Mouse (Mus musculus) limb, embryonic 13.5 days (tissue): ENCODE measurements around the gene Sema4c. TPM values are rescaled to one million over a fixed set of nuclear protein-coding genes. Genes with fewer than 3 reads are reported as not detected.

Source experiments
- ATAC-seq: fragments of 200-750 bp; cut with Nextera tagmentation; 2 replicates; pipeline ENCODE4 v1.8.0; 2017; ENCODE audit warnings: low read depth, moderate number of reproducible peaks, moderate TSS enrichment; ENCODE audit not compliant: low FRiP score
- H3K27ac ChIP-seq: fragments of 300-500 bp; sonication (generic); 2 replicates; pipeline ENCODE4 v1.5.1; 2015; ENCODE audit warnings: inconsistent platforms, mild to moderate bottlenecking, moderate library complexity
- H3K27me3 ChIP-seq: fragments of 300-500 bp; sonication (generic); 2 replicates; pipeline ENCODE4 v1.6.1; 2015; ENCODE audit warnings: mild to moderate bottlenecking, inconsistent platforms
- H3K36me3 ChIP-seq: fragments of 300-500 bp; sonication (generic); 2 replicates; pipeline ENCODE4 v1.6.1; 2015; ENCODE audit warnings: inconsistent platforms, mild to moderate bottlenecking, moderate library complexity
- H3K4me1 ChIP-seq: fragments of 300-500 bp; sonication (generic); 2 replicates; pipeline ENCODE4 v1.6.1; 2015; ENCODE audit warnings: inconsistent platforms
- H3K4me2 ChIP-seq: fragments of 300-500 bp; sonication (generic); replicated peaks from 2 replicates; pipeline ENCODE4 v1.6.1; 2015; ENCODE audit warnings: inconsistent platforms, mild to moderate bottlenecking, moderate library complexity
- H3K4me3 ChIP-seq: fragments of 300-500 bp; sonication (generic); 2 replicates; pipeline ENCODE4 v1.5.1; 2015; ENCODE audit warnings: moderate library complexity, mild to moderate bottlenecking, inconsistent platforms
- H3K9ac ChIP-seq: fragments of 300-500 bp; sonication (generic); 2 replicates; pipeline ENCODE4 v1.6.1; 2015; ENCODE audit warnings: mild to moderate bottlenecking, inconsistent platforms
- H3K9me3 ChIP-seq: fragments of 300-500 bp; sonication (generic); 2 replicates; pipeline ENCODE4 v1.6.1; 2016; ENCODE audit warnings: inconsistent platforms
- whole genome bisulfite sequencing: fragments of 180-500 bp; shearing (Covaris S2); methylation state at CpG from one replicate; pipeline ENCODE4 v1.1.7; 2015; 5-methylcytosine and 5-hydroxymethylcytosine counted together
- polyA plus RNA-seq: library from polyadenylated mRNA; unstranded; fragments of >200 nt; fragmentation: Nextera tagmentation; extraction: Ambion mirVana; gene quantifications from 2 replicates; pipeline ENCODE4 v1.2.1, GENCODE M21; 2015

Gene Sema4c
- polyA plus RNA-seq, 1 experiment from 2014 or later: 21.8 TPM

DNA sequence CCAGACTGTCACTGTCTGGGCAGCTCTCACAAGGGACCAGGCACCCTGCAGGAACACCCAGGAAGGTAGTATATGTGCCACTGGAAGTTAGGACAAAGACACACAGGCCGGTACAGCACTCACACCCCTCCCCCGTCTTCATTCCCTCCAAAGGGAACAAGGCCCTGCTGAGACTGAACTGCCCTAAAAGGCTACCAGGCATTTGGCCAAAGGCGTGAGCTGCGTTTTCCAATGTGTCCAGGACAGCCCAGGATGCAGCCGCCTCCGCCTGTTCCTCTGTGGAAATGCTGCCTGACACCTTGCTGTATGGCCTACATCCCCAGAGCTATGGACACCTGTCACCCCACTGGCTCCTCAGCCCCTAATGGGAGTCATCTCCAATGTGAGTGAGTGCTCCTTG lies 31.3 kb upstream of the Sema4c start:
- no peaks in the 10 kb centered on the region for H3K27me3 ChIP-seq
- 0 out of 2 replicates have a peak overlapping the region, but pooled peaks have one; percentile 2 for H3K9ac ChIP-seq
- peak overlapping the region; percentile 86 for H3K27ac ChIP-seq
- no peaks in the 10 kb centered on the region for H3K9me3 ChIP-seq
- WGBS: 35% methylated on average over 6 of the region's 6 CpGs
- H3K4me3 ChIP-seq: no peak overlapping the region
- no peaks in the 10 kb centered on the region for H3K36me3 ChIP-seq
- no peak for ATAC-seq
- H3K4me1 ChIP-seq: peaks cover 58% of the 10 kb centered on the region
- H3K4me2 ChIP-seq: no peak overlapping the region

DNA sequence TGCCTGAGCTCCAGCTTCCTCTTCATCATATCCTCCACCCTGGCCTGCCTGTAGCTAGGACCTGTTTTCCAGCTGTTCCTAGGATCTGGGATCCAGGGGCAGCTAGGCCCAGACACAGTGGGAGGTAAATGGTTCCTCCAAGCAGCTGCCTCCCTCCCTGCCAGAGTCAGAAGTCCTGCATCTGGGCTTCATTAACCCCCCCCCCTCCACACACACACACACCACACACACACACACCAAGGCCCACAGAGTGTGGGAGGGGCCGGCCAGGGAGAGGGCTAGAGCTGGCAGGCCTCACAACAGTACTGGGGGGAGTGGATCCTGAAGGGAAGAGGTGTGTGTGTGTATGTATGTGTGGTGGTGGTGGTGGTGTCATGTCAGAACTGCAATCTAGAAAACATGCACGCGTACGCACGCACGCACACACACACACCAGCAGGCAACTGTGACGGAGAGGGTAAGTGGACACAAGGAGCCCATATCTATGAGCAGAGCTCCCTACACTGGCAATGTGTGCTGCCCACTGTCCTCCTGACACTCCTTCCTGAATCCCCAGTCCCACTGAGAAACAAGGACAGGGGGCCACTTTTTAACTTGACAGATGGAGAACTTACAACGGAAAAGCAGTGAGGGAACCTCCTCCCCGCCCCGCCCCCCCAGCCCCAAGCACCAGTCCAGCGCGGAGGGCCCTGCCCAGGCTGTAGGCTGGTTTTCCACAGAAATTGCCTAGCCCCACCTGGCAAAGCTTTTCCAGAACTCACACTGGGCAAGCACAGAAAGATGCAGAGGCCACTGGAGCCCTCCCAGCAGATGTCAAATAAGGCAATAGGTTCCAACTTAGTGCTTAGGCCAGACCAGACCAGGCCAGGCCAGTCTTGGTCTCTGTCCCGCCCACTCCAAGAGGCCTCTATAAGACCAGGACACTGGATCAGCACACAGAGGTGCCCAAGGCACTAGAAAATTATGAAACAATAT lies 30.6 kb upstream of the Sema4c start:
- WGBS: 27% methylated on average over 13 of the region's 13 CpGs
- no peaks in the 10 kb centered on the region for H3K36me3 ChIP-seq
- no peaks in the 10 kb centered on the region for H3K9me3 ChIP-seq
- peak overlapping the region; percentile 86 for H3K27ac ChIP-seq
- peaks cover 64% of the 10 kb centered on the region for H3K4me1 ChIP-seq
- peak overlapping the region; percentile 31 for H3K4me2 ChIP-seq
- H3K9ac ChIP-seq: 0 out of 2 replicates have a peak overlapping the region, but pooled peaks have one; percentile 31
- H3K4me3 ChIP-seq: no peak overlapping the region
- ATAC-seq: peak; percentile 92
- H3K27me3 ChIP-seq: no peaks in the 10 kb centered on the region

GRCm38 (mm10) chr1:36587860-36588259 lies 29.7 kb upstream of the Sema4c start:
- ATAC-seq: no peak
- Histone ChIP-seq H3K9ac (0 out of 2 replicates have a peak overlapping the region, but pooled peaks have one; percentile 31), H3K27ac (peak overlapping the region; percentile 86; the same call in 1 of the 2 replicates), H3K4me3 (no peak overlapping the region), H3K4me2 (no peak overlapping the region), H3K36me3 (no peaks in the 10 kb centered on the region), H3K9me3 (no peaks in the 10 kb centered on the region), H3K4me1 (peaks cover 70% of the 10 kb centered on the region), H3K27me3 (no peaks in the 10 kb centered on the region)
- 76% methylated on average over 6 of the region's 6 CpGs for WGBS

DNA sequence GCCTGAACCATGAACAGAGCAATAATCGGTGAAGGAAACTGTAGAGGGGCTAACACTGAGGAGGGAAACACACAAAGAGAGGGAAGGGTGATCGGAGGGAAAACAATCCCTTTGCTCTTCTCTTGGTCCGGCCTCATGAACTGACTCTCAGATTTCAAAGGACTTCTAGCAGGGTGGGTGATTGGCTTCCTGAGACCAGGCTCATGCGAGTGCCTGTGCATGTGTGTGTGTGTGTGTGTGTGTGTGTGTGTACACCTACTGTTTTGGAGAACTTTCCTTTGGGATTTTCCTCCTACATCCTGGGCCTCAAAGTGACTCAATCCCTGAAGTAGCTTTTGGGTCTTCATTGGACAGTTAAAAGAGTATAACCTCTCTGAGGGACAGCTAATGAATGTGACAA lies 28.1 kb upstream of the Sema4c start:
- H3K9me3 ChIP-seq: no peaks in the 10 kb centered on the region
- H3K9ac ChIP-seq: no peak overlapping the region
- no peaks in the 10 kb centered on the region for H3K36me3 ChIP-seq
- H3K4me1 ChIP-seq: peaks cover 68% of the 10 kb centered on the region
- no peak overlapping the region for H3K4me2 ChIP-seq
- H3K27ac ChIP-seq: no peak overlapping the region
- 15% methylated on average over 4 of the region's 4 CpGs for WGBS
- no peak for ATAC-seq
- H3K4me3 ChIP-seq: no peak overlapping the region
- no peaks in the 10 kb centered on the region for H3K27me3 ChIP-seq

- Histone ChIP-seq H3K4me1 (peaks cover 63% of the 10 kb centered on the region), H3K9ac (no peak overlapping the region), H3K36me3 (no peaks in the 10 kb centered on the region), H3K4me3 (no peak overlapping the region), H3K9me3 (no peaks in the 10 kb centered on the region), H3K27me3 (no peaks in the 10 kb centered on the region), H3K27ac (no peak overlapping the region), H3K4me2 (no peak overlapping the region)
- no peak for ATAC-seq
- WGBS: 67% methylated on average over 8 of the region's 8 CpGs
These were observed 25.4 kb upstream of the Sema4c start for GRCm38 (mm10) chr1:36583408-36584116.

DNA sequence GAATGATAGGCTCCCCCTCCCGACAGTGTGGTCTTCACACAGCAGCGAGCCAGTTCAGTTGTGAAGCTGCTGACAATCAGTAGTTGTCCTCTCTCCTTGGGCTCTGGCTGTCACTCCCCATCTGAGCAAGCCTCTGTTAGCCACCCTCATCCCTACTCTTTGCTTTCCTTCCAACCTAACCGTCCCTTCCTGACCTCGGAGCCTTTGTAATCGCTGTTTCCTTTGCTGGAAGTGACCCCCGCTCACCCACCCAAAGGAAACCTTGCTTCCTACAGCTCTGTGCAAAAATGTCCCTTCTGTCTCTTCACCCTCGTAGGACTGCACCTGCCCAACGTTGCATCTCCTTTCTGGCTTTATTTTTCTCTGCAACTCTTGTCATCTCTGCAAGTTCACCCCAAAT lies 24.1 kb upstream of the Sema4c start:
- Histone ChIP-seq H3K9me3 (no peaks in the 10 kb centered on the region), H3K4me2 (no peak overlapping the region), H3K4me1 (peaks cover 53% of the 10 kb centered on the region), H3K9ac (no peak overlapping the region), H3K4me3 (no peak overlapping the region), H3K27ac (no peak overlapping the region), H3K27me3 (no peaks in the 10 kb centered on the region), H3K36me3 (no peaks in the 10 kb centered on the region)
- no peak for ATAC-seq
- WGBS: 82% methylated on average over 8 of the region's 8 CpGs

DNA sequence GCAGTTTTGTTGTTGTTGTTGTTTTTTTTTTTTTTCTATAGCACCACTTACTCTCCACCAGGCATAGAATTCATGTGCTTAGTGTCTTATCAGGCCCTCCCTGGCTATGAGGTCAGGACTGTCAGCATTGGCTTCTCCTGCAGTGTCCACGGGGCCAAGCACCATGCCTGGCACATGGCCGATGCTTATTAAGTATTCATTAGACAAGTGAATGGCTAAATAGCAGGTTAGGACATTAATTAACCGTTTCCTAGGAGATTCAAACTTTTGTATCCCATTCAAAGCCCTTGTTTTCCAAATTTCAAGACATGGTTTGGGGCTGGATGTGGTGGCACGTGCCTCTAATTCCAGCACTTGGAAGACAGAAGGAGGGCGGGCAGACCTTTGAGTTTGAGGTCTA lies 23.1 kb upstream of the Sema4c start:
- H3K9me3 ChIP-seq: no peaks in the 10 kb centered on the region
- no peak overlapping the region for H3K4me3 ChIP-seq
- peak overlapping the region; percentile 89 for H3K27ac ChIP-seq
- no peaks in the 10 kb centered on the region for H3K36me3 ChIP-seq
- ATAC-seq: no peak
- peak overlapping the region; percentile 58 for H3K4me2 ChIP-seq
- 73% methylated on average over 5 of the region's 5 CpGs for WGBS
- no peaks in the 10 kb centered on the region for H3K27me3 ChIP-seq
- H3K4me1 ChIP-seq: peaks cover 55% of the 10 kb centered on the region
- no peak overlapping the region for H3K9ac ChIP-seq

DNA sequence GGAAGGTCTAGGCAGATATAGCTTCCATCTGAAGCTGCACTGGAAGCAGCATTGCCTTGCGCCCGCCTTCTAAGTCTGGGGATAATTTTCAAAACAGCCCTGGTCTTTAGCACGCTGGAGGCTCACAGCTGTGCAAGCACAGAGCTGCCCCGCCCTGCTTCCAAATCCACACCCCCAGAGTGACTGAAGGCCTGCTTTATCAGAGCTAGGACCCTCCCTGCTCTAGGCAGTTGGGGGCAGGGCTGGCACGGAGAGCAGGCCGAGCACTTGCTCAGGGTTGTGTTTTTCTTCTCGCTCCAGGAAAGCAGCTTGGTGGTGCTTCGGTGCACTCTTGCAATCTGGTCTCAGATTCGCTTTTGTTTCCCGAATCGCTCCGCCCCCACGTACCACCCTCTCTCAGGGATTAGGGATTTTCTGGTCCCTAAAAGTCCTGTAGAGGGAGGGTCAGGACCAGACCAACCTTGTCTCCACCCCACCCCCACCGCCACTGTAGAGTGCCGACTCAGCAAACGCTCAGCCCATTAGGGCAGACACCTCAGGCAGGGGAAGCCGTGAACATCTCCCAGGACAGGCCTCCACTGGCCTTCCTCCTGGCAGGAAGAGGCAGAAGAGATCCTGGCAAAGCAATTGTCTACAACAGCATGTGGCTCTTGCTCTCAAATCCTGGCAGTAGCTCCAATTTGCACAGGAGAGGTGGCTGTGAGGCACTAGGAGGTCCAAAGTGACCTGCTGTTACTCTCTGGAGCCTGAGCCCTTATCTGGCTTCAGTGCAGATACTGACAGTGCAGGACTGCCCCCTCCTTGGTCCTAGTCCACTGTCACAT lies 22.4 kb upstream of the Sema4c start:
- Histone ChIP-seq H3K27ac (peak overlapping the region; percentile 89), H3K4me2 (peak overlapping the region; percentile 58), H3K9ac (0 out of 2 replicates have a peak overlapping the region, but pooled peaks have one; percentile 27), H3K36me3 (no peaks in the 10 kb centered on the region), H3K27me3 (no peaks in the 10 kb centered on the region), H3K4me3 (peak overlapping the region; percentile 23), H3K9me3 (no peaks in the 10 kb centered on the region), H3K4me1 (peaks cover 55% of the 10 kb centered on the region)
- WGBS: 2% methylated on average over 17 of the region's 17 CpGs
- peak; percentile 92 for ATAC-seq

DNA sequence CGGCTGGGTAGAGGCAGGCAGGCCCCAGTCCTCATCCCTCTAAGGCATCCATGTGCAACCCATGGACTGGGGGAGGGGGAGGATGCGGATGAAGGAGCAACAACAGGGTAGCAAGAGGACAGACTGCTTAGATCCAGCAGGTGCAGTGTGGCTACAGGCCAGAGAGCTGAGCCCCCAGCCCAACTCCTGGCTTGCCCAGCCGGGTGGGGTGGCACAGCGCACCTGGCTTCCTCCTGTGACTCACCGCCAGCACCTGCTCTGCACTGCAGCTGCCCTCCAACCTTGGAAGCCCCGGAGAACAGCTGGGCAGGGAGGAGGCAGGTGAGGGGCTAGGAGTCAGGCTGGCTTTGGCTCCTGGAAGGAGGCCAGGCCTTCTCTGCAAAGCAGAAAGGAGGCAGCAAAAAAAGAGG lies 21.8 kb upstream of the Sema4c start:
- peak overlapping the region; percentile 58 for H3K4me2 ChIP-seq
- no peaks in the 10 kb centered on the region for H3K27me3 ChIP-seq
- no peaks in the 10 kb centered on the region for H3K36me3 ChIP-seq
- peak overlapping the region; percentile 89 for H3K27ac ChIP-seq
- no peaks in the 10 kb centered on the region for H3K9me3 ChIP-seq
- peaks cover 59% of the 10 kb centered on the region for H3K4me1 ChIP-seq
- WGBS: 14% methylated on average over 6 of the region's 6 CpGs
- peak overlapping the region; percentile 35; the same call in 1 of the 2 replicates for H3K9ac ChIP-seq
- H3K4me3 ChIP-seq: peak overlapping the region; percentile 23
- peak; percentile 81 for ATAC-seq

DNA sequence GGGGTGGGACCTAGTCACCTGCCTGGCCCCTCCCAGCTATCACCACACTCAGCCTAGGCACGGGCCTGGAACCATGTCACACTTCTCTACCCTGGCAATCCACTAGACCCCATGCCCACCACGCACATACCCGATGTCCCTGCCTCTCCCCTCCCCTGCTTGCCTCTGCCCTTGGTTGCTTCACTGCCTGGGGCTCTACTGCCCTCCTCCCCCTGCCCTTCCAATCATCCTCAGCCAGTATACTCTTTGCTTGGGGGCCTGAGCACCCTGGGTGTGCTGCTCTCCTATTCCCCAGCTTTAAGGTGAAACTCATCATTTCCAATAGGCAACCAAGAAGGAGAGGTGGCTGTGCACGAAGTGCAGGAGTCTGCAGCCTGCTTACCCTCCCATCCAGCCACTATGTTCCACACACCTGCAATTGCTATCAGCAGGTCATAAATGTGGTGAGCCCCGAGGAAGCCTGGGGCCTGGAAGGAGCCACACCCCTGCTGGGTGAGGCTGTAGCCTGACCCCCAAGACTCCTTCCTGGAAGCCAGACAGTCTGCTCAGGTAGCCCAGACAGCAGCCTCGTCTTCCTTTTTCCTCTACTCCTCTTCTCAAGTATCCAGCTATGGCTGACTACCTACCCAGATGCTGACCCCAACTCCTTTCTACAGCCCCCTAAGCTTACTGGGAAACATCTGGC lies 19.0 kb upstream of the Sema4c start:
- no peak overlapping the region; the same call in 1 of the 2 replicates for H3K9ac ChIP-seq
- no peak overlapping the region for H3K27ac ChIP-seq
- no peaks in the 10 kb centered on the region for H3K36me3 ChIP-seq
- H3K4me1 ChIP-seq: peaks cover 69% of the 10 kb centered on the region
- ATAC-seq: no peak
- H3K9me3 ChIP-seq: no peaks in the 10 kb centered on the region
- H3K4me2 ChIP-seq: no peak overlapping the region
- no peaks in the 10 kb centered on the region for H3K27me3 ChIP-seq
- no peak overlapping the region for H3K4me3 ChIP-seq
- WGBS: 44% methylated on average over 6 of the region's 6 CpGs

DNA sequence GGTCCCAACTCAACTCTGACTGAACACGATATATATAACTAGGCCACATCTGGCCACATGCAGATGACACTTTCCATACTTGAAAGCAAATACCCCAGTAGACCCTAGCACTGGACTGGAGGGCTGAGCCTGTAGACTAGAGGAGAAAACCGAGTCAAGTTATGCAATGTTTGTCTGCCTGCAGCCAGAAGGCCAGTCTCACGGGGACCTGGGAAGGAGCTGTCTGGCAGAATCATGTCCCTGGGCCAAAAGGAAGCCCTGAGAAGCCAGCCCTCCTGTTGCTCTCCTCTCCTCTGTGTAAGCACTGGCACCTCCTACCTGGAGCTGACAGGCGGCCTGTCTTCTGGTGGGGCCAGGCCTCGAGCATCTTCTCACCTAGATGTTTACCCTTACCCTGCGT lies 17.2 kb upstream of the Sema4c start:
- H3K4me2 ChIP-seq: no peak overlapping the region
- no peaks in the 10 kb centered on the region for H3K27me3 ChIP-seq
- H3K4me3 ChIP-seq: no peak overlapping the region
- no peak overlapping the region for H3K27ac ChIP-seq
- WGBS: 52% methylated on average over 6 of the region's 6 CpGs
- ATAC-seq: no peak
- H3K9me3 ChIP-seq: no peaks in the 10 kb centered on the region
- peaks cover 60% of the 10 kb centered on the region for H3K4me1 ChIP-seq
- H3K36me3 ChIP-seq: no peaks in the 10 kb centered on the region
- H3K9ac ChIP-seq: no peak overlapping the region
